Mouse (Mus musculus) forebrain, embryonic 11.5 days (tissue): ENCODE measurements at regions not wholly inside any gene's neighbourhood (a gene's known extent, or its start where the extent isn't known, plus 50 kb on each side); places are given as distances from the start of the nearest gene placed in this dataset.

Experiments
- ATAC-seq: fragments of 200-750 bp; cut with Nextera tagmentation; replicated peaks from 2 replicates; pipeline ENCODE4 v1.8.0; 2017; ENCODE audit warnings: moderate TSS enrichment; ENCODE audit not compliant: low FRiP score
- DNase-seq: peaks from one replicate; pipeline ENCODE4 v3.0.0-alpha.2; 2017; ENCODE audit warnings: low spot score
- H3K27ac ChIP-seq: fragments of 300-500 bp; sonication (generic); 2 replicates; pipeline ENCODE4 v1.5.1; 2014; ENCODE audit warnings: low read depth, low read length
- H3K27me3 ChIP-seq: fragments of 300-500 bp; sonication (generic); 2 replicates; pipeline ENCODE4 v1.6.1; 2014; ENCODE audit warnings: mild to moderate bottlenecking, low read length, mixed read lengths; ENCODE audit not compliant: control insufficient read depth, insufficient read depth
- H3K36me3 ChIP-seq: fragments of 300-500 bp; sonication (generic); 2 replicates; pipeline ENCODE4 v1.6.1; 2014; ENCODE audit warnings: mild to moderate bottlenecking, low read length, moderate library complexity, mixed read lengths; ENCODE audit not compliant: control insufficient read depth, insufficient read depth
- H3K4me1 ChIP-seq: fragments of 300-500 bp; sonication (generic); replicated peaks from 2 replicates; pipeline ENCODE4 v1.6.1; 2014; ENCODE audit warnings: low read length, mixed read lengths; ENCODE audit not compliant: control insufficient read depth, insufficient read depth
- H3K4me2 ChIP-seq: fragments of 300-500 bp; sonication (generic); 2 replicates; pipeline ENCODE4 v1.6.1; 2014; ENCODE audit warnings: low read depth, mild to moderate bottlenecking, low read length, moderate library complexity, mixed read lengths; ENCODE audit not compliant: severe bottlenecking
- H3K4me3 ChIP-seq: fragments of 300-500 bp; sonication (generic); 2 replicates; pipeline ENCODE4 v1.5.1; 2014; ENCODE audit warnings: low read depth, low read length
- H3K9ac ChIP-seq: fragments of 300-500 bp; sonication (generic); 2 replicates; pipeline ENCODE4 v1.6.1; 2014; ENCODE audit warnings: low read length
- H3K9me3 ChIP-seq: fragments of 300-500 bp; sonication (generic); 2 replicates; pipeline ENCODE4 v1.6.1; 2016; ENCODE audit warnings: low read length, mixed read lengths; ENCODE audit not compliant: control insufficient read depth
- whole genome bisulfite sequencing: fragments of 180-500 bp; shearing (Covaris S2); extraction: QIAGEN DNeasy Blood & Tissue Kit; methylation state at CpG from one replicate; pipeline ENCODE4 v1.1.7; 2014; 5-methylcytosine and 5-hydroxymethylcytosine counted together

- Histone ChIP-seq H3K4me2 (no peak overlapping the region), H3K27ac (no peak overlapping the region), H3K4me3 (no peak overlapping the region), H3K27me3 (no peaks in the 10 kb centered on the region), H3K9me3 (no peaks in the 10 kb centered on the region; the same call in 1 of the 2 replicates), H3K36me3 (no peaks in the 10 kb centered on the region), H3K9ac (no peak overlapping the region), H3K4me1 (0 out of 2 replicates have a peak, but pooled peaks cover 2% of the 10 kb centered on the region)
- DNase-seq, result no peak
- ATAC-seq, result no peak
- WGBS, result 91% methylated on average over 4 of the region's 4 CpGs
These were observed 137.1 kb downstream of the Tomm20 start for GRCm38 (mm10) chr8:126808496-126808895.

GRCm38 (mm10) chr8:126807171-126807768 is 138.4 kb downstream of the Tomm20 start:
- Histone ChIP-seq H3K4me1 (0 out of 2 replicates have a peak, but pooled peaks cover 2% of the 10 kb centered on the region), H3K27me3 (no peaks in the 10 kb centered on the region), H3K36me3 (no peaks in the 10 kb centered on the region), H3K9ac (no peak overlapping the region), H3K4me3 (no peak overlapping the region), H3K27ac (no peak overlapping the region), H3K9me3 (no peaks in the 10 kb centered on the region), H3K4me2 (no peak overlapping the region)
- ATAC-seq (no peak), DNase-seq (no peak)
- 81% methylated on average over 8 of the region's 8 CpGs for WGBS

GRCm38 (mm10) chr8:126806591-126806990 is 139.1 kb downstream of the Tomm20 start:
- Histone ChIP-seq H3K4me1 (0 out of 2 replicates have a peak, but pooled peaks cover 2% of the 10 kb centered on the region), H3K27me3 (no peaks in the 10 kb centered on the region), H3K4me3 (no peak overlapping the region), H3K4me2 (no peak overlapping the region), H3K36me3 (no peaks in the 10 kb centered on the region), H3K9ac (no peak overlapping the region), H3K9me3 (no peaks in the 10 kb centered on the region), H3K27ac (no peak overlapping the region)
- no peak for DNase-seq
- 93% methylated on average over 2 of the region's 2 CpGs for WGBS
- no peak for ATAC-seq

GRCm38 (mm10) chr8:126806181-126806560 is 139.5 kb downstream of the Tomm20 start:
- Histone ChIP-seq H3K9me3 (no peaks in the 10 kb centered on the region), H3K9ac (no peak overlapping the region), H3K36me3 (no peaks in the 10 kb centered on the region), H3K27ac (peak overlapping the region; percentile 25; the same call in 1 of the 2 replicates), H3K4me2 (no peak overlapping the region), H3K4me1 (0 out of 2 replicates have a peak, but pooled peaks cover 2% of the 10 kb centered on the region), H3K4me3 (no peak overlapping the region), H3K27me3 (no peaks in the 10 kb centered on the region)
- WGBS, result 87% methylated on average over 3 of the region's 3 CpGs
- ATAC-seq, result no peak
- DNase-seq, result no peak

- WGBS, result 64% methylated on average over 13 of the region's 13 CpGs
- DNase-seq, result no peak
- Histone ChIP-seq H3K9me3 (no peaks in the 10 kb centered on the region), H3K27me3 (no peaks in the 10 kb centered on the region), H3K27ac (0 out of 2 replicates have a peak overlapping the region, but pooled peaks have one; percentile 25), H3K9ac (no peak overlapping the region), H3K4me1 (0 out of 2 replicates have a peak, but pooled peaks cover 2% of the 10 kb centered on the region), H3K4me3 (no peak overlapping the region), H3K4me2 (no peak overlapping the region), H3K36me3 (no peaks in the 10 kb centered on the region)
- ATAC-seq, result no peak
These were observed 140.1 kb downstream of the Tomm20 start for GRCm38 (mm10) chr8:126805365-126806180.

- Histone ChIP-seq H3K27me3 (no peaks in the 10 kb centered on the region), H3K9ac (no peak overlapping the region), H3K36me3 (no peaks in the 10 kb centered on the region), H3K4me3 (no peak overlapping the region), H3K27ac (no peak overlapping the region), H3K9me3 (no peaks in the 10 kb centered on the region), H3K4me1 (0 out of 2 replicates have a peak, but pooled peaks cover 2% of the 10 kb centered on the region), H3K4me2 (no peak overlapping the region)
- 90% methylated on average over 7 of the region's 7 CpGs for WGBS
- DNase-seq (peak; percentile 45), ATAC-seq (no peak)
These were observed 141.5 kb downstream of the Tomm20 start for GRCm38 (mm10) chr8:126804115-126804514.

GRCm38 (mm10) chr8:126802641-126803040 is 143.0 kb downstream of the Tomm20 start:
- no peak for ATAC-seq
- no peaks in the 10 kb centered on the region for H3K36me3 ChIP-seq
- H3K4me2 ChIP-seq, result no peak overlapping the region
- DNase-seq, result no peak
- no peak overlapping the region for H3K4me3 ChIP-seq
- WGBS, result 72% methylated on average over 4 of the region's 4 CpGs
- H3K27ac ChIP-seq, result no peak overlapping the region
- 0 out of 2 replicates have a peak, but pooled peaks cover 2% of the 10 kb centered on the region for H3K4me1 ChIP-seq
- no peaks in the 10 kb centered on the region for H3K9me3 ChIP-seq
- no peak overlapping the region for H3K9ac ChIP-seq
- no peaks in the 10 kb centered on the region for H3K27me3 ChIP-seq

GRCm38 (mm10) chr8:126800976-126801375 is 144.7 kb downstream of the Tomm20 start:
- Histone ChIP-seq H3K4me1 (0 out of 2 replicates have a peak, but pooled peaks cover 2% of the 10 kb centered on the region), H3K9ac (no peak overlapping the region), H3K27me3 (no peaks in the 10 kb centered on the region), H3K27ac (no peak overlapping the region), H3K4me3 (no peak overlapping the region), H3K9me3 (no peaks in the 10 kb centered on the region), H3K36me3 (no peaks in the 10 kb centered on the region), H3K4me2 (no peak overlapping the region)
- ATAC-seq, result no peak
- 87% methylated on average over 6 of the region's 6 CpGs for WGBS
- no peak for DNase-seq
